Mouse (Mus musculus) brain, embryonic 14.5 days (tissue): ENCODE results near the gene Col26a1.
A peak's percentile ranks its signal among the peaks of the same experiment; 100 is the strongest.

ENCODE experiments used
- CTCF ChIP-seq: fragments of 200-500 bp; IDR thresholded peaks from 2 replicates; pipeline ENCODE4 v1.5.1; 2012; ENCODE audit warnings: inconsistent platforms, mild to moderate bottlenecking, moderate library complexity, borderline replicate concordance; ENCODE audit not compliant: insufficient read depth, insufficient read length; ENCODE audit errors: extremely low read depth
- POLR2A ChIP-seq: fragments of 200-500 bp; IDR thresholded peaks from 2 replicates; pipeline ENCODE4 v1.6.1; 2012; ENCODE audit warnings: mild to moderate bottlenecking, inconsistent platforms, borderline replicate concordance; ENCODE audit not compliant: poor library complexity, insufficient read depth, insufficient read length, severe bottlenecking; ENCODE audit errors: extremely low read depth

GRCm38 (mm10) chr5:136840036-136840435, 43.0 kb downstream of the Col26a1 start:
- TF ChIP-seq CTCF, result peak; percentile 73
- TF ChIP-seq POLR2A, result no peak
